Mouse (Mus musculus) midbrain, postnatal 0 days (tissue): ENCODE data around the gene Lactb. TPM values are rescaled to one million over a fixed set of nuclear protein-coding genes. Genes with fewer than 3 reads are reported as not detected.

ENCODE experiments used
- ATAC-seq: fragments of 200-750 bp; cut with Nextera tagmentation; 2 replicates; pipeline ENCODE4 v1.8.0; 2017; ENCODE audit warnings: moderate number of reproducible peaks, mild to moderate bottlenecking, moderate TSS enrichment, moderate library complexity; ENCODE audit not compliant: low FRiP score
- DNase-seq: peaks from one replicate; pipeline ENCODE4 v3.0.0-alpha.2; 2015; ENCODE audit warnings: low spot score
- H3K27ac ChIP-seq: fragments of 300-500 bp; sonication (generic); 2 replicates; pipeline ENCODE4 v1.5.1; 2014; ENCODE audit warnings: low read depth, mild to moderate bottlenecking, low read length, mixed read lengths
- H3K27me3 ChIP-seq: fragments of 300-500 bp; sonication (generic); 2 replicates; pipeline ENCODE4 v1.6.1; 2014; ENCODE audit warnings: low read length, control low read depth, mixed read lengths; ENCODE audit not compliant: insufficient read depth
- H3K36me3 ChIP-seq: fragments of 300-500 bp; sonication (generic); 2 replicates; pipeline ENCODE4 v1.6.1; 2014; ENCODE audit warnings: low read length, control low read depth, mixed read lengths; ENCODE audit not compliant: insufficient read depth
- H3K4me1 ChIP-seq: fragments of 300-500 bp; sonication (generic); 2 replicates; pipeline ENCODE4 v1.6.1; 2014; ENCODE audit warnings: mild to moderate bottlenecking, control low read depth, antibody characterized with exemption, low read length, mixed read lengths; ENCODE audit not compliant: insufficient read depth
- H3K4me2 ChIP-seq: fragments of 300-500 bp; sonication (generic); 2 replicates; pipeline ENCODE4 v1.6.1; 2014; ENCODE audit warnings: low read depth, mild to moderate bottlenecking, low read length, mixed read lengths; ENCODE audit not compliant: poor library complexity, severe bottlenecking
- H3K4me3 ChIP-seq: fragments of 300-500 bp; sonication (generic); 2 replicates; pipeline ENCODE4 v1.5.1; 2014; ENCODE audit warnings: low read depth, mild to moderate bottlenecking, low read length, moderate library complexity
- H3K9ac ChIP-seq: fragments of 300-500 bp; sonication (generic); replicated peaks from 2 replicates; pipeline ENCODE4 v1.6.1; 2014; ENCODE audit warnings: mild to moderate bottlenecking, low read length, moderate library complexity, mixed read lengths; ENCODE audit not compliant: poor library complexity, severe bottlenecking
- H3K9me3 ChIP-seq: fragments of 300-500 bp; sonication (generic); 2 replicates; pipeline ENCODE4 v1.6.1; 2016; ENCODE audit warnings: low read length, control low read depth
- CTCF ChIP-seq: IDR thresholded peaks from 2 replicates; pipeline ENCODE4 v1.5.1; 2016; ENCODE audit warnings: antibody characterized with exemption, mild to moderate bottlenecking
- WGBS: fragments of 180-500 bp; shearing (Covaris S2); extraction: QIAGEN DNeasy Blood & Tissue Kit; methylation state at CpG from one replicate; pipeline ENCODE4 v1.1.7; 2014; 5-methylcytosine and 5-hydroxymethylcytosine counted together
- polyA plus RNA-seq: library from polyadenylated mRNA; unstranded; fragments of >200 nt; fragmentation: Nextera tagmentation; extraction: Ambion mirVana; gene quantifications from 2 replicates; pipeline ENCODE4 v1.2.1, GENCODE M21; 2015
- total RNA-seq: library from RNA; depleted of rRNA; stranded (reverse); fragments of >200 nt; gene quantifications from 2 replicates; pipeline ENCODE4 v1.2.3, GENCODE M21; 2014

Gene Lactb
- total and polyA plus RNA-seq, 2 experiments from 2014 or later = 12.9 to 18.8 TPM

DNA sequence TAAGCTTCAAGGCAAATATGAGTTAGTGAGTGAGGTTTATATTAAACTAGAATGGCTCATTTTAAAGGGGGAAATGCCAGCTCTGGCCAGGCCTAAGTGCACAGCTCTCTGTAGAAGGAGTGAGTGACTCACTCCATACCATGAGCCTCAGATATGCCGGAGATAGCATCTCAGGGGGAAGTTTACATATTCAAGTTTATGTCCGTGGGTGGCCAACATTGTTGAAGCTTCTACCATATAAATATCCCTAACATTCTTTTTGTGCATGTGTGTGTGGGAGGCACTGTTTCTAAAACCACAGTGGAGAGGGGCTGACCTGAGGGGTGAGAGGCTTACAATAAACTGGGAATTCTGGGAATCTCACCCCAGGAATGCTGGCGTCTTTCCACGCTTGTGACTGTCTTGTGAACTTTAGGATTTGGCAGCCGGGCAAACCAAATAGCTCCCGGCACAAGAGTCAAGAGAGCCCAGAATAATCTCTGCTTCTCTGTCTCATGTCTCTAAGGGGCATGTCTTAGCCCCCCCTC is 13.7 kb upstream of the Lactb start:
- Histone ChIP-seq H3K9ac (no peak overlapping the region), H3K27ac (no peak overlapping the region), H3K27me3 (no peaks in the 10 kb centered on the region), H3K4me1 (no peaks in the 10 kb centered on the region), H3K9me3 (no peaks in the 10 kb centered on the region), H3K4me3 (no peak overlapping the region), H3K36me3 (no peaks in the 10 kb centered on the region), H3K4me2 (no peak overlapping the region)
- DNase-seq (no peak), ATAC-seq (no peak)
- WGBS = 47% methylated on average over 6 of the region's 6 CpGs
- TF ChIP-seq CTCF = no peak

DNA sequence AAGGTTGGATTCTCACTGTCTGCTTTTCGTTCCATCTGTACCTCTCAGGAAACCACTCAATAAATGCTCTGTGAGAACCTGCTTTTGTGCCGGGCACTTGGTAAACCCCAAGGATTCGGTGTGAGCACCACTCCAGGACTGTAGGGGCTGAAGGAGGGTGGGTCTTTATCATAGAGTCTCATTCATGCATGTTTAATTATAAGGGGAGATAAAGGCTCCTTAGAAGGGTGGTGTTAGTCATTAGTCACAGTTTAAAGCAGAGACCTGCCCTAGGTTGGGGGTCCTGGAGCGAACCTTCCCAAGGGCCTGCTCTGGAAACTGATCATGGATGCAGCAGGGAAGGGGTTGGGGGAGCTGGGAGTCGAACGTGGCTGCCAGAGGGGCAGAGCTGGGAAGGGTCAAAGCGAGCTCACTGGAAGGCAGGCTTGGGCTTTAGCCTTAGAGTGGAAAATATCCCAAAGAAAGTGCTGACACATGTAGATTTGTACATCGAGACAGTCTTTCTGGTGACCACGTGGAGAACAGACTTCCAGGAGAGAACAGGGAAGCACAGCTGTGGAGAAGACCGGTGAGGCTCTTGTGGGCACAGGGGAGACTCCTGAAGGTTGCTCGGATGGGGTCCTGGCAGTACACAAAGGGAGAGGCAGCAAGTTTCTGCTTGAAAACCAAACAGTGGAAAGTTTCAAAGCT is 13.1 kb upstream of the Lactb start:
- H3K4me1 ChIP-seq = no peaks in the 10 kb centered on the region
- H3K4me2 ChIP-seq = no peak overlapping the region
- H3K4me3 ChIP-seq = no peak overlapping the region
- H3K9me3 ChIP-seq = no peaks in the 10 kb centered on the region
- 63% methylated on average over 11 of the region's 11 CpGs for WGBS
- DNase-seq (no peak), ATAC-seq (no peak)
- H3K27ac ChIP-seq = no peak overlapping the region
- H3K27me3 ChIP-seq = no peaks in the 10 kb centered on the region
- H3K36me3 ChIP-seq = no peaks in the 10 kb centered on the region
- no peak overlapping the region for H3K9ac ChIP-seq
- TF ChIP-seq CTCF = no peak

DNA sequence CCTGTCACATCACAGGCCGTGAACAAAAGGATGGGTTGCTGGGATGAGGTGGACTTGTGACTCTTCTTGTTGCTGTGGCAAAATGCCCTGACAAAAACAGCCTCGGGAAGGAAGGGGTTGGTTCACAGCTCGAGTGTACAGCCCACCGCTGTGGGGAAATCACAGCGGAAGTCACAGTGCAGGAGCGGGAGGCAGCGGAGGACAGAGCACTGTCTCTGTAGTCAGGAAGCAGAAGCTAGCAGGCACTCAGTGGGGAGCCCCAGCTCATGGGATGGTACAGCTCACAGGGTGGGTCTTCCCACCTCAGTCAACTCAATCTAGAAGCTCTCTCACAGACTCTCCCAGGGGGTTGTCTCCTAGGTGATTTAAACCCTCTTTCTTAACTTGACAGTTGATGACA is 10.1 kb upstream of the Lactb start:
- Histone ChIP-seq H3K27ac (no peak overlapping the region), H3K4me2 (no peak overlapping the region), H3K4me3 (no peak overlapping the region), H3K9ac (no peak overlapping the region), H3K27me3 (no peaks in the 10 kb centered on the region), H3K9me3 (no peaks in the 10 kb centered on the region), H3K36me3 (no peaks in the 10 kb centered on the region), H3K4me1 (no peaks in the 10 kb centered on the region)
- no peak for ATAC-seq
- DNase-seq = no peak
- no peak for TF ChIP-seq CTCF
- 74% methylated on average over 7 of the region's 7 CpGs for WGBS

DNA sequence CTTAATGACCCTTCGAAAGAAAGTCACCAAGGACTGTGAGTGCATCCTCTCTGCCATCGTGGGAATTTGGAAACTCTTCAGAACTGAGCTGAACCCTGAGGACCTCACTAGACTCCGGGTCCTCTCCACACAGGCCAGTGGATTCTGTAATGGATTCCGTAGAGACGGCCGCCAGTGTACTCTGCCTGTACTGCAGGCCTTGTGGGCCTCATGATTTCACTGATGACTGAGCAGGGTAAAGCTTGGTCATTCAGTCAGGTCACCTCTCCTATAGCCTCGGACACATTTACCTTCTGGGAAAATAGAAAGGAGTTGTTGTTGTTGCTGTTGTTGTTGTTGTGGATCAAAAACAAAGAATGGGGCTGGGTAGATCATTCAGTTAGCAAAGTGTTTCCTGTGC is 6.8 kb upstream of the Lactb start:
- no peak for TF ChIP-seq CTCF
- no peaks in the 10 kb centered on the region for H3K4me1 ChIP-seq
- no peak overlapping the region for H3K4me3 ChIP-seq
- no peak overlapping the region for H3K9ac ChIP-seq
- WGBS = 79% methylated on average over 7 of the region's 7 CpGs
- DNase-seq (no peak), ATAC-seq (no peak)
- H3K4me2 ChIP-seq = no peak overlapping the region
- no peaks in the 10 kb centered on the region for H3K36me3 ChIP-seq
- no peaks in the 10 kb centered on the region for H3K9me3 ChIP-seq
- H3K27me3 ChIP-seq = no peaks in the 10 kb centered on the region
- H3K27ac ChIP-seq = no peak overlapping the region

DNA sequence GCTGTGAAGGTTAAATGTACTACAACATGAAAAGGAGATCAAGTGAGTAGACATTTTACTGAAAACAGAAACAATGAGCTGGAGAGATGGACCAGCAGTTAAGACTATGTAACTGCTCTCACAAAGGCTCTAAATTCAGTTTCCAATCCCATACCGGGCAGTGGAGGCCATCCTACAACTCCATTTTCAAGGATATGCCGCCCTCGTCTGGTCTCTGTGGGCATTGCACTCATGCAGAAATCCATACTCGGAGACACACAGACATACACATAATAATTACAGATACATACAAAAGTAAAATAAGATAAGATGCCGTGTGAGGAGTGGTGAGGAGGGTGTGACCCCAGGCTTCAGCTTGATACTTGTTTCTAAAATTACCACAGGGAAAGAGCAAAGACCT is 5.2 kb upstream of the Lactb start:
- Histone ChIP-seq H3K4me3 (no peak overlapping the region), H3K36me3 (no peaks in the 10 kb centered on the region), H3K4me2 (no peak overlapping the region), H3K27ac (no peak overlapping the region), H3K9me3 (no peaks in the 10 kb centered on the region), H3K27me3 (no peaks in the 10 kb centered on the region), H3K9ac (no peak overlapping the region), H3K4me1 (no peaks in the 10 kb centered on the region)
- peak; percentile 91 for TF ChIP-seq CTCF
- ATAC-seq = no peak
- peak; percentile 75 for DNase-seq
- WGBS = 5% methylated on average over 5 of the region's 5 CpGs

DNA sequence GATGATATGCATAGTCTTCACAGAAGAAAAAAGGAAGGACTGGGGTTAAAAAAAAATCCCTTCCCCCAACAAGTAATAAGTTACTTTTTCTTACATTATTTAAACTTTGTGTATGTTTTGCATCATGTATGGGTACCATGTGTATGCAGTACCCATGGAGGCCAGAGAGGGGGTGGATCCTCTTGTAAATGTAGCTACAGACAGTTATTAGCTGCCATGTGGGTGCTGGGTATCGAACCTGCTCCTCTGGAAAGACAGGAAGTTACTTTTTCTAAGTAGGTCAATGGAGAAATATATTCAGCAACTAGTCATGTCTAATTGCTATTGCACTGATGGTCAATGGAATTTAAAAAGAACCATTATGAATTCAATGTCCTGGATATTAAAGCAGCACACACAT is 3.2 kb upstream of the Lactb start:
- Histone ChIP-seq H3K4me1 (no peaks in the 10 kb centered on the region), H3K9me3 (no peaks in the 10 kb centered on the region), H3K4me3 (no peak overlapping the region), H3K27me3 (no peaks in the 10 kb centered on the region), H3K27ac (no peak overlapping the region), H3K9ac (no peak overlapping the region), H3K36me3 (no peaks in the 10 kb centered on the region), H3K4me2 (no peak overlapping the region)
- no peak for TF ChIP-seq CTCF
- ATAC-seq (no peak), DNase-seq (no peak)
- WGBS = 86% methylated on average over 1 of the region's 1 CpGs
